Mouse (Mus musculus) intestine, embryonic 15.5 days (tissue): ENCODE results near the gene Zfp654. TPM values are rescaled to one million over a fixed set of nuclear protein-coding genes. Genes with fewer than 3 reads are reported as not detected.
A peak's percentile ranks its signal among the peaks of the same experiment; 100 is the strongest.
"Not testable (repeated sequence)": the region's sequence is repeated elsewhere in the genome, so short reads cannot be mapped to it uniquely, and the experiment has no call there.

Experiments
- ATAC-seq: fragments of 200-750 bp; cut with Nextera tagmentation; 2 replicates; pipeline ENCODE4 v1.8.0; 2017; ENCODE audit warnings: moderate TSS enrichment, moderate library complexity
- H3K27ac ChIP-seq: fragments of 300-500 bp; sonication (generic); 2 replicates; pipeline ENCODE4 v1.5.1; 2015; ENCODE audit warnings: mild to moderate bottlenecking, inconsistent platforms
- H3K27me3 ChIP-seq: fragments of 300-500 bp; sonication (generic); replicated peaks from 2 replicates; pipeline ENCODE4 v1.6.1; 2015; ENCODE audit warnings: inconsistent platforms
- H3K36me3 ChIP-seq: fragments of 300-500 bp; sonication (generic); 2 replicates; pipeline ENCODE4 v1.6.1; 2015; ENCODE audit warnings: inconsistent platforms
- H3K4me1 ChIP-seq: fragments of 300-500 bp; sonication (generic); replicated peaks from 2 replicates; pipeline ENCODE4 v1.6.1; 2015; ENCODE audit warnings: inconsistent platforms
- H3K4me2 ChIP-seq: fragments of 300-500 bp; sonication (generic); replicated peaks from 2 replicates; pipeline ENCODE4 v1.6.1; 2015; ENCODE audit warnings: mild to moderate bottlenecking, inconsistent platforms
- H3K4me3 ChIP-seq: fragments of 300-500 bp; sonication (generic); replicated peaks from 2 replicates; pipeline ENCODE4 v1.5.1; 2015; ENCODE audit warnings: inconsistent platforms
- H3K9ac ChIP-seq: fragments of 300-500 bp; sonication (generic); 2 replicates; pipeline ENCODE4 v1.6.1; 2015; ENCODE audit warnings: inconsistent platforms
- H3K9me3 ChIP-seq: fragments of 300-500 bp; sonication (generic); 2 replicates; pipeline ENCODE4 v1.6.1; 2016; ENCODE audit warnings: inconsistent platforms
- WGBS: fragments of 180-500 bp; shearing (Covaris S2); methylation state at CpG from one replicate; pipeline ENCODE4 v1.1.7; 2015; 5-methylcytosine and 5-hydroxymethylcytosine counted together
- polyA plus RNA-seq: library from polyadenylated mRNA; unstranded; fragments of >200 nt; fragmentation: Nextera tagmentation; extraction: Ambion mirVana; gene quantifications from 2 replicates; pipeline ENCODE4 v1.2.1, GENCODE M21; 2015

The Zfp654 gene
- polyA plus RNA-seq, 1 experiment from 2014 or later, result 5.5 TPM

GRCm38 (mm10) chr16:64876631-64877265, 25.3 kb upstream of the Zfp654 start:
- Histone ChIP-seq H3K4me2 (no peak overlapping the region), H3K27me3 (no peaks in the 10 kb centered on the region), H3K27ac (no peak overlapping the region), H3K9me3 (no peaks in the 10 kb centered on the region), H3K4me1 (no peaks in the 10 kb centered on the region), H3K36me3 (no peaks in the 10 kb centered on the region), H3K4me3 (no peak overlapping the region), H3K9ac (no peak overlapping the region)
- WGBS, result 77% methylated on average over 4 of the region's 4 CpGs
- no peak for ATAC-seq

- no peak overlapping the region for H3K4me3 ChIP-seq
- H3K9ac ChIP-seq, result no peak overlapping the region
- ATAC-seq, result no peak
- no peaks in the 10 kb centered on the region for H3K4me1 ChIP-seq
- WGBS, result 90% methylated on average over 1 of the region's 1 CpGs
- no peak overlapping the region for H3K27ac ChIP-seq
- no peaks in the 10 kb centered on the region for H3K9me3 ChIP-seq
- H3K4me2 ChIP-seq, result no peak overlapping the region
- H3K27me3 ChIP-seq, result no peaks in the 10 kb centered on the region
- no peaks in the 10 kb centered on the region for H3K36me3 ChIP-seq
Measured at GRCm38 (mm10) chr16:64875822-64876221, 24.4 kb upstream of the Zfp654 start.

GRCm38 (mm10) chr16:64875384-64875783, 23.9 kb upstream of the Zfp654 start:
- Histone ChIP-seq H3K4me2 (no peak overlapping the region), H3K9ac (no peak overlapping the region), H3K27ac (no peak overlapping the region), H3K4me3 (no peak overlapping the region), H3K4me1 (no peaks in the 10 kb centered on the region), H3K36me3 (no peaks in the 10 kb centered on the region), H3K9me3 (no peaks in the 10 kb centered on the region), H3K27me3 (no peaks in the 10 kb centered on the region)
- WGBS, result 93% methylated on average over 10 of the region's 10 CpGs
- ATAC-seq, result no peak

- Histone ChIP-seq H3K9me3 (no peaks in the 10 kb centered on the region), H3K4me2 (peak overlapping the region; percentile 49), H3K9ac (peak overlapping the region; percentile 59), H3K4me3 (peak overlapping the region; percentile 62), H3K36me3 (no peaks in the 10 kb centered on the region), H3K27me3 (no peaks in the 10 kb centered on the region), H3K27ac (peak overlapping the region; percentile 91), H3K4me1 (no peaks in the 10 kb centered on the region)
- 2% methylated on average over 29 of the region's 29 CpGs for WGBS
- ATAC-seq, result peak; percentile 99
Measured at GRCm38 (mm10) chr16:64873416-64874305, 22.2 kb upstream of the Zfp654 start.

- Histone ChIP-seq H3K4me2 (peak overlapping the region; percentile 50), H3K27ac (no peak overlapping the region), H3K4me1 (no peaks in the 10 kb centered on the region), H3K36me3 (no peaks in the 10 kb centered on the region), H3K27me3 (no peaks in the 10 kb centered on the region), H3K9me3 (no peaks in the 10 kb centered on the region), H3K4me3 (0 out of 2 replicates have a peak overlapping the region, but pooled peaks have one; percentile 11), H3K9ac (no peak overlapping the region)
- 10% methylated on average over 7 of the region's 7 CpGs for WGBS
- ATAC-seq, result no peak
Measured at GRCm38 (mm10) chr16:64872841-64873240, 21.4 kb upstream of the Zfp654 start.

GRCm38 (mm10) chr16:64872296-64872695, 20.8 kb upstream of the Zfp654 start:
- Histone ChIP-seq H3K4me3 (no peak overlapping the region), H3K27me3 (no peaks in the 10 kb centered on the region), H3K4me1 (no peaks in the 10 kb centered on the region), H3K36me3 (no peaks in the 10 kb centered on the region), H3K9ac (no peak overlapping the region), H3K4me2 (no peak overlapping the region), H3K27ac (no peak overlapping the region), H3K9me3 (no peaks in the 10 kb centered on the region)
- ATAC-seq, result no peak
- WGBS, result 43% methylated on average over 3 of the region's 3 CpGs

DNA sequence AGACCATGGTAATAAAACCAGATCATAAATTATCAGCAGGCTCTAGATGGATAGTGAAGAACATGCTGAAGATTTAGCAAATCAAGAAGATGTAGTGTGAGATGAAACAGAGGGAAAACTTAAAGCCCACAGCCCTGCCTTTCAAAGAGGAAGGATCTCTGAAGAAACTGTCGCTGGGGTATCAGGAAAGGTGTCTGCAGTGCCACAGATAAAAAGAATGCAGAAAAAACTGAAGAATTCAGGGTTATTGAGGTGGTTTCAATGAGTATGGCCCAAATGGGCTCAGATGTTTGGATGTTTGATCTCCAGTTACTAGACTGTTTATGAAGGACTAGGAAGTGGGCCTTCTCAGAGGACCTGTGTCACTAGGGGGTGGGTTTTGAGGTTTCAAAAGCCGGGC, 18.2 kb upstream of the Zfp654 start:
- Histone ChIP-seq H3K4me2 (no peak overlapping the region), H3K27me3 (no peaks in the 10 kb centered on the region), H3K27ac (no peak overlapping the region), H3K9me3 (no peaks in the 10 kb centered on the region), H3K4me3 (no peak overlapping the region), H3K9ac (no peak overlapping the region), H3K4me1 (no peaks in the 10 kb centered on the region), H3K36me3 (no peaks in the 10 kb centered on the region)
- no peak for ATAC-seq
- WGBS, result 76% methylated on average over 2 of the region's 2 CpGs

GRCm38 (mm10) chr16:64868613-64869012, 17.2 kb upstream of the Zfp654 start:
- no peaks in the 10 kb centered on the region for H3K9me3 ChIP-seq
- no peaks in the 10 kb centered on the region for H3K27me3 ChIP-seq
- WGBS, result 66% methylated on average over 6 of the region's 6 CpGs
- H3K36me3 ChIP-seq, result no peaks in the 10 kb centered on the region
- no peak overlapping the region for H3K9ac ChIP-seq
- no peak overlapping the region for H3K27ac ChIP-seq
- ATAC-seq, result no peak
- no peak overlapping the region for H3K4me3 ChIP-seq
- H3K4me1 ChIP-seq, result no peaks in the 10 kb centered on the region
- H3K4me2 ChIP-seq, result no peak overlapping the region

GRCm38 (mm10) chr16:64865841-64866240, 14.4 kb upstream of the Zfp654 start:
- not testable (repeated sequence) for H3K4me1 ChIP-seq, H3K27ac ChIP-seq, H3K9ac ChIP-seq, H3K4me3 ChIP-seq, H3K4me2 ChIP-seq, H3K27me3 ChIP-seq, H3K36me3 ChIP-seq, ATAC-seq, H3K9me3 ChIP-seq
- 84% methylated on average over 8 of the region's 8 CpGs for WGBS

DNA sequence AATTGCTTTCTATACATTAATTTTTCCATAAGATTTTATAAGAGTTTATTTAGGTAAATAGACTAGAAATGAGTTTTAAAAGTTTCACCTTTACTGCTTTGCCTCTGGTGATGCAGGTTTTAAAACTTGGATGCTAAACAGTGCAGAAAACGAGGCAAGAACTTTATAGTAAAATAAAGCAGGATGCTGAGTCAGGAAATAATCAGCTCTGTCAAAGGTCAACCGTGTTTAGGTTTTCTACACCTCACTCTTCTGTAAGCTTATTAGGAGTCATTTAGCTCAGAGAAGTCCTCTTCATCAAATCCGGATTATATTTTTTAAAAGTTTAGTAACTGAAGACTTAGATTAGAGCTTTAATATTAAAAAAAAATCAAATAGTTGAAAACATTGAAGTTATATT, 5.5 kb upstream of the Zfp654 start:
- Histone ChIP-seq H3K4me2 (no peak overlapping the region), H3K9ac (no peak overlapping the region), H3K36me3 (peaks cover 7% of the 10 kb centered on the region), H3K27ac (no peak overlapping the region), H3K4me1 (peaks cover 7% of the 10 kb centered on the region), H3K4me3 (no peak overlapping the region), H3K27me3 (no peaks in the 10 kb centered on the region), H3K9me3 (no peaks in the 10 kb centered on the region)
- no peak for ATAC-seq
- WGBS, result 83% methylated on average over 3 of the region's 3 CpGs

- 3% methylated on average over 14 of the region's 14 CpGs for WGBS
- H3K9ac ChIP-seq, result peak overlapping the region; percentile 91
- H3K4me1 ChIP-seq, result peaks cover 7% of the 10 kb centered on the region
- H3K27me3 ChIP-seq, result no peaks in the 10 kb centered on the region
- H3K4me2 ChIP-seq, result peak overlapping the region; percentile 56
- H3K9me3 ChIP-seq, result no peaks in the 10 kb centered on the region
- no peak for ATAC-seq
- peaks cover 7% of the 10 kb centered on the region for H3K36me3 ChIP-seq
- H3K27ac ChIP-seq, result peak overlapping the region; percentile 99
- peak overlapping the region; percentile 92 for H3K4me3 ChIP-seq
Measured at GRCm38 (mm10) chr16:64852891-64853290, 1.4 kb upstream of the Zfp654 start.

DNA sequence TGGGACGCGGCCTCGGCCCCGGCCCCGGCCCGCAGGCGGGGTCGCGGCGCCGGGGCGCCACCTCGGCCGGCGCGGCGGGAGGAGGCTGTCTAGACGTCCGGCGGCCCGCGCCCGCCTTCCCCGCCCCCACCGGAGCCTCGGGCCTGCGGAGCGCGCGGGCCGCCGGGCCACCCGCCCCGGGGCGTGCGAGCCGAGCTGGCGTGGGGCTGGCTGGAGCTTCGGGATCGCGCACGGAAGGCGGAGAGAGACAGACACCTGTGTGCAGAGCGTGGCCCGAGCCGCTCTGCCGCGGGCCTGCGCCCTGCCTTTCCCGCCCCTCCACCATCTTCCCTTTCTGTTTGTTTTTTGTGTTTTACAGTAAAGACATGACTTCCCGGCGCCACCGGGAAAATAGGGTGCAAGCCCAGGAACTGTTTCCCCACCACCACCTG, 1.0 kb upstream of the Zfp654 start:
- Histone ChIP-seq H3K9ac (peak overlapping the region; percentile 91), H3K27ac (peak overlapping the region; percentile 99), H3K36me3 (peaks cover 7% of the 10 kb centered on the region), H3K9me3 (no peaks in the 10 kb centered on the region), H3K27me3 (no peaks in the 10 kb centered on the region), H3K4me2 (peak overlapping the region; percentile 56), H3K4me1 (peaks cover 7% of the 10 kb centered on the region), H3K4me3 (peak overlapping the region; percentile 92)
- WGBS, result 0% methylated on average over 49 of the region's 53 CpGs
- ATAC-seq, result peak; percentile 46
